8 mouse cellular contexts compared by ENCODE assay signal in the genomic region with DNA sequence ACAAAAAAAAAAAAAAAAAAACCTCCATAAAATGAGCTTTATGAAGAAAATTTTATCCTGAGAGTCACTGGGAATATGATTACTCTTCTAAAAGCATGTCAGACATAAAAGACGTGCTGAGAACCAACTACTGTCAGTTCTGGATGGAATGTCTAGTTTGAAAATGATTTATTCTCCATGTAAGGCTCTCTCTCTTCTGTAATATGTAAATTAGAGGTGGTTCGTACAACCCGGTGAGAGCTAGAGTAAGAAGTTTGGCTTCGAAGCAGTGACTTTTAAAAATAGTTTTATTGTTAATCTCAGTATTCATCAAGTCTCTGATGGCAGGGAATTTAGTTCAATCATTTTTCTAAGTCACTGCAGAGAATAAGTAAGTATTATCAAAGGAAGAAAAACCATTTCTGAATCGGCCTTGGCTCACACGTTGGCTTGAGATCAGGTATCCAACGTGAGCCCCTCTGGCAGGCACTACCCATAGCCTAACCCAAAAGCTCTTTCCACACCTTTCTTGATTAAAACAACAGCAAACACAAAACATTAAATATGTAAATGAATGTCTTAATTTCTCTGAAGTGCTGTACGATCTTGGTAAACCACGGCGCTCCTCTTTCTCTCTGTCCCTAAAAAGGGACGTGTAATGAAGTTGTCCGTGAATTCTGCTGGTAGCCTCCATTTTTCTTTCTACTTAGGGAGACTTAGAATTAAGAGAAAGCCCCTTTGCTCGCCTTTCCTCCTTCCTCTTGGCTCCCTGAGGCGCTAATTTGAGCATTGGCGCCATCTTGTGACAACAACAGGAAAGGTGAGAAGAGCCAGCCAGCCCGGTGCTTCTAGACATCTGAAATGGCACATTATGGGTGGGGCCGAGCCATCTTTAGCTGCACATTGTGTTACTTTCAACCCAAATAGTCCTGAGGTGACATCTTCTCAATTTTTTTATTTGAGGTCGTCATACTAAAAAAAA. TPM values are rescaled to one million over a fixed set of nuclear protein-coding genes. Genes with fewer than 3 reads are reported as not detected.
DNase-seq lines count a peak whose midpoint lies in the region; ATAC-seq and TF ChIP-seq lines count a peak whose summit lies in the region.

No protein-coding gene starts in this region.

- peak; percentile 58; the same call in 1 of the 2 replicates for TF ChIP-seq CTCF in embryonic fibroblast, embryonic 13.5 days (IDR thresholded peaks at IDR 0.05; ENCODE audit: borderline replicate concordance, insufficient read depth, low read length)

- peak; percentile 80 for DNase-seq in CD4-positive helper T cell, adult 2 months (ENCODE audit: low read depth, low spot score)
- peak; percentile 89 for DNase-seq in brain, adult 2 months (ENCODE audit: low read depth, low spot score)
- DNase-seq in kidney, postnatal 10 days, result peak; percentile 86
- DNase-seq in liver, embryonic 11.5 days (ENCODE audit: low spot score), result peak; percentile 64
- DNase-seq in naive thymus-derived CD4-positive, alpha-beta T cell, adult 2 months (ENCODE audit: low read depth), result peak; percentile 88
- peak; percentile 88 for DNase-seq in splenic B cell, adult 2 months (ENCODE audit: low read depth, low spot score)

- no peaks in the 10 kb centered on the region for H3K36me3 ChIP-seq in heart, embryonic 14.5 days (ENCODE audit: control insufficient read depth, insufficient read depth, low read length)
- no peaks in the 10 kb centered on the region for H3K36me3 ChIP-seq in liver, embryonic 11.5 days (ENCODE audit: control insufficient read depth, insufficient read depth, low read length)
- H3K36me3 ChIP-seq in splenic B cell, adult 2 months (ENCODE audit: control insufficient read depth, insufficient read depth, low read length, poor library complexity, severe bottlenecking), result no peaks in the 10 kb centered on the region

- no peaks in the 10 kb centered on the region for H3K27me3 ChIP-seq in heart, embryonic 14.5 days (ENCODE audit: control insufficient read depth, insufficient read depth, low read length)
- H3K27me3 ChIP-seq in liver, embryonic 11.5 days (replicated peaks; ENCODE audit: control insufficient read depth, insufficient read depth, low read length), result no peaks in the 10 kb centered on the region; the same call in 1 of the 2 replicates
- no peaks in the 10 kb centered on the region; the same call in 1 of the 2 replicates for H3K27me3 ChIP-seq in splenic B cell, adult 2 months (ENCODE audit: control insufficient read depth, insufficient read depth, low read length, poor library complexity, severe bottlenecking)

- no peaks in the 10 kb centered on the region for H3K9me3 ChIP-seq in heart, embryonic 14.5 days (ENCODE audit: control insufficient read depth, low read length)
- no peaks in the 10 kb centered on the region for H3K9me3 ChIP-seq in liver, embryonic 11.5 days (ENCODE audit: control insufficient read depth, low read length)

- H3K4me1 ChIP-seq in embryonic fibroblast, embryonic 13.5 days (ENCODE audit: control insufficient read depth, insufficient read depth, low read length), result no peaks in the 10 kb centered on the region
- H3K4me1 ChIP-seq in heart, embryonic 14.5 days (ENCODE audit: control insufficient read depth in 2 of 2, insufficient read depth in 2 of 2, low read length in 2 of 2), result peaks cover 2 to 13% of the 10 kb centered on the region in 2 experiments
- H3K4me1 ChIP-seq in liver, embryonic 11.5 days (replicated peaks; ENCODE audit: control insufficient read depth, insufficient read depth, low read length), result no peaks in the 10 kb centered on the region

- peak overlapping the region; percentile 18; the same call in 1 of the 2 replicates for H3K9ac ChIP-seq in heart, embryonic 14.5 days (ENCODE audit: low read length)
- no peak overlapping the region for H3K9ac ChIP-seq in liver, embryonic 11.5 days (ENCODE audit: low read depth, low read length)

- no peak for TF ChIP-seq POLR2A in embryonic fibroblast, embryonic 13.5 days (IDR thresholded peaks at IDR 0.05; ENCODE audit: low read depth, low read length)

- ATAC-seq in heart, embryonic 14.5 days (ENCODE audit: insufficient number of reproducible peaks, insufficient read depth, low FRiP score, low read depth), result no peak
- ATAC-seq in liver, embryonic 11.5 days (replicated peaks; ENCODE audit: low FRiP score), result no peak

- H3K4me3 ChIP-seq in embryonic fibroblast, embryonic 13.5 days (ENCODE audit: insufficient read depth, low read length), result no peak overlapping the region
- H3K4me3 ChIP-seq in heart, embryonic 14.5 days (ENCODE audit: control insufficient read depth in 1 of 2, insufficient read depth in 1 of 2, low read depth in 1 of 2, low read length in 2 of 2), result peak overlapping the region in 1 of 2 experiments; percentile 23; a peak in 1 of 4 replicates
- H3K4me3 ChIP-seq in liver, embryonic 11.5 days (ENCODE audit: low read depth, low read length), result no peak overlapping the region

- peak overlapping the region; percentile 54 for H3K4me2 ChIP-seq in heart, embryonic 14.5 days (ENCODE audit: low read length)
- peak overlapping the region; percentile 57 for H3K4me2 ChIP-seq in liver, embryonic 11.5 days

- 19% methylated on average over 18 of the region's 18 CpGs for WGBS in heart, embryonic 14.5 days
- WGBS in liver, embryonic 11.5 days, result 23% methylated on average over 18 of the region's 18 CpGs

- H3K27ac ChIP-seq in embryonic fibroblast, embryonic 13.5 days (ENCODE audit: insufficient read depth, low read length), result no peak overlapping the region
- no peak overlapping the region for H3K27ac ChIP-seq in heart, embryonic 14.5 days (replicated peaks in 1 of 2; ENCODE audit: control insufficient read depth in 1 of 2, insufficient read depth in 1 of 2, low read depth in 2 of 2, low read length in 2 of 2)
- no peak overlapping the region for H3K27ac ChIP-seq in liver, embryonic 11.5 days (ENCODE audit: low read depth, low read length)

RNA-seq across cellular contexts. Expression of gene Itsn2, which starts 44.1 kb away (rescaled TPM):
- polyA plus RNA-seq in embryonic fibroblast, embryonic 13.5 days (2011; ENCODE audit: insufficient read length, low read depth, missing spikeins), result 52.0 and 56.7 TPM in 2 replicates
- 47.2 and 48.4 TPM in 2 replicates for polyA plus RNA-seq in heart, embryonic 14.5 days (2014; fragmentation: Nextera tagmentation; extraction: Ambion mirVana)
- 43.0 and 43.7 TPM in 2 replicates for polyA plus RNA-seq in liver, embryonic 11.5 days (2014; fragmentation: Nextera tagmentation; extraction: Ambion mirVana)

RNA-seq across cellular contexts. Expression of gene Gm3625, which starts 44.4 kb away (rescaled TPM):
- not detected in 2 replicates for polyA plus RNA-seq in embryonic fibroblast, embryonic 13.5 days (2011; ENCODE audit: insufficient read length, low read depth, missing spikeins)
- not detected in 2 replicates for polyA plus RNA-seq in heart, embryonic 14.5 days (2014; fragmentation: Nextera tagmentation; extraction: Ambion mirVana)
- polyA plus RNA-seq in liver, embryonic 11.5 days (2014; fragmentation: Nextera tagmentation; extraction: Ambion mirVana), result not detected in 2 replicates
